Mouse (Mus musculus) kidney, embryonic 16.5 days (tissue): ENCODE data around the gene Samd14. TPM values are rescaled to one million over a fixed set of nuclear protein-coding genes. Genes with fewer than 3 reads are reported as not detected.

ENCODE experiments used
- ATAC-seq: fragments of 200-750 bp; cut with Nextera tagmentation; 2 replicates; pipeline ENCODE4 v1.8.0; 2017; ENCODE audit warnings: moderate TSS enrichment; ENCODE audit not compliant: low FRiP score, low TSS enrichment
- H3K27ac ChIP-seq: fragments of 300-500 bp; sonication (generic); 2 replicates; pipeline ENCODE4 v1.5.1; 2014; ENCODE audit warnings: low read length
- H3K27me3 ChIP-seq: fragments of 300-500 bp; sonication (generic); 2 replicates; pipeline ENCODE4 v1.6.1; 2014; ENCODE audit warnings: low read length, control low read depth, mixed read lengths; ENCODE audit not compliant: insufficient read depth
- H3K36me3 ChIP-seq: fragments of 300-500 bp; sonication (generic); 2 replicates; pipeline ENCODE4 v1.6.1; 2014; ENCODE audit warnings: low read length, control low read depth, mixed read lengths; ENCODE audit not compliant: insufficient read depth
- H3K4me1 ChIP-seq: fragments of 300-500 bp; sonication (generic); 2 replicates; pipeline ENCODE4 v1.6.1; 2014; ENCODE audit warnings: low read length, control low read depth, mixed read lengths; ENCODE audit not compliant: insufficient read depth
- H3K4me2 ChIP-seq: fragments of 300-500 bp; sonication (generic); replicated peaks from 2 replicates; pipeline ENCODE4 v1.6.1; 2014; ENCODE audit warnings: low read depth, low read length
- H3K4me3 ChIP-seq: fragments of 300-500 bp; sonication (generic); 2 replicates; pipeline ENCODE4 v1.5.1; 2014; ENCODE audit warnings: mild to moderate bottlenecking, low read length
- H3K9ac ChIP-seq: fragments of 300-500 bp; sonication (generic); replicated peaks from 2 replicates; pipeline ENCODE4 v1.6.1; 2014; ENCODE audit warnings: low read length
- H3K9me3 ChIP-seq: fragments of 300-500 bp; sonication (generic); 2 replicates; pipeline ENCODE4 v1.6.1; 2016; ENCODE audit warnings: low read length, control low read depth
- WGBS: fragments of 180-500 bp; shearing (Covaris S2); extraction: QIAGEN DNeasy Blood & Tissue Kit; methylation state at CpG from one replicate; pipeline ENCODE4 v1.1.7; 2014; 5-methylcytosine and 5-hydroxymethylcytosine counted together
- polyA plus RNA-seq: library from polyadenylated mRNA; unstranded; fragments of >200 nt; fragmentation: Nextera tagmentation; extraction: Ambion mirVana; gene quantifications from 2 replicates; pipeline ENCODE4 v1.2.1, GENCODE M21; 2015

The Samd14 gene
- polyA plus RNA-seq, 1 experiment from 2014 or later, result 19.2 TPM

DNA sequence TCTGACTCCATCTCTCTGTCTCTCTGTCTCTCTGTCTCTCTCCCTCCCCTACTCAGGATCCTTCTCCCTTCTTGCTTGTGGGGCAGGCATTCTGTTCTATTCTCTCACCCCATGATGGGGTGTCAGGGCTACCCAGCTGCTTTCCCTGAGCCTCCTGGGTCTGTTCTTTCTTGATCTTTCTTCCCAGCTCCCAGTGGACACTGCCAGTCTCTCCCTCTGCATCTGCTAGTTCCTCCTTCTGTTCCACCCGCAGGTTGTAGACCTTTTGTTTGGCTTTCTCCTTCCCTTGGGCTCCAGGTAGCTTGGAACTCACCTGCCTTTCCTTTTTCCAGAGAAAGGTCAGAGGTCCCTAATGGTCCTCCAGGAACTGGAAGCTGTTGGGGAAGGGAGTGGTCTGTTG is 1.7 kb downstream of the Samd14 start:
- Histone ChIP-seq H3K4me1 (peaks cover 39% of the 10 kb centered on the region), H3K4me3 (peak overlapping the region; percentile 60; the same call in 1 of the 2 replicates), H3K27me3 (no peaks in the 10 kb centered on the region), H3K9me3 (no peaks in the 10 kb centered on the region), H3K4me2 (peak overlapping the region; percentile 69), H3K9ac (peak overlapping the region; percentile 3; the same call in 1 of the 2 replicates), H3K36me3 (no peaks in the 10 kb centered on the region), H3K27ac (no peak overlapping the region)
- 22% methylated on average over 1 of the region's 1 CpGs for WGBS
- ATAC-seq, result no peak

- Histone ChIP-seq H3K9ac (0 out of 2 replicates have a peak overlapping the region, but pooled peaks have one; percentile 3), H3K27me3 (no peaks in the 10 kb centered on the region), H3K4me2 (peak overlapping the region; percentile 69; the same call in 1 of the 2 replicates), H3K36me3 (no peaks in the 10 kb centered on the region), H3K9me3 (no peaks in the 10 kb centered on the region), H3K4me1 (peaks cover 33% of the 10 kb centered on the region), H3K27ac (peak overlapping the region; percentile 30; the same call in 1 of the 2 replicates), H3K4me3 (no peak overlapping the region)
- 53% methylated on average over 3 of the region's 3 CpGs for WGBS
- no peak for ATAC-seq
Measured at GRCm38 (mm10) chr11:95012075-95012474, 2.4 kb downstream of the Samd14 start.

GRCm38 (mm10) chr11:95012487-95012886 is 2.8 kb downstream of the Samd14 start:
- 50% methylated on average over 3 of the region's 3 CpGs for WGBS
- H3K9me3 ChIP-seq, result no peaks in the 10 kb centered on the region
- H3K4me1 ChIP-seq, result peaks cover 29% of the 10 kb centered on the region
- ATAC-seq, result no peak
- H3K9ac ChIP-seq, result 0 out of 2 replicates have a peak overlapping the region, but pooled peaks have one; percentile 3
- H3K27ac ChIP-seq, result no peak overlapping the region; the same call in 1 of the 2 replicates
- H3K36me3 ChIP-seq, result no peaks in the 10 kb centered on the region
- H3K4me3 ChIP-seq, result no peak overlapping the region
- 0 out of 2 replicates have a peak overlapping the region, but pooled peaks have one; percentile 69 for H3K4me2 ChIP-seq
- H3K27me3 ChIP-seq, result no peaks in the 10 kb centered on the region

DNA sequence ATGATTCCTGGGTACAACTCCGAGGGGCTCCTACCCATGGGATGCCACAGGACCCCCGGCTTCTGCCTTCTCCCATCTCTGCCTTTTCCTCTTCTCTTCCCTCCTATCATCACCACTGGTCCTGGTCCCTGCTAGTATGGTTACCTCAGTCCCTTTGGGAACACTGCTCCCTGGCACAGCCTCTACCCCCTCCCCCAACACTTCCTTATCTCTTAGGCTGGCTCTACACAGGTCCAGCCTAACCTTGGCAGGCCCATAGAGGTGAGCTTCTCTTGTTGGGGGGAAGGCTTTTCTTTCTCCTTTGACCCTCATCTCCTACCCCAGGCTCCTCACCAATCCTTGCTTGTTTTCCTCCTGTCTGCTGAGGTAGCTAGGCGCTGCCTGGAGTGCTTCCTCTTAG is 5.8 kb downstream of the Samd14 start:
- 75% methylated on average over 3 of the region's 3 CpGs for WGBS

DNA sequence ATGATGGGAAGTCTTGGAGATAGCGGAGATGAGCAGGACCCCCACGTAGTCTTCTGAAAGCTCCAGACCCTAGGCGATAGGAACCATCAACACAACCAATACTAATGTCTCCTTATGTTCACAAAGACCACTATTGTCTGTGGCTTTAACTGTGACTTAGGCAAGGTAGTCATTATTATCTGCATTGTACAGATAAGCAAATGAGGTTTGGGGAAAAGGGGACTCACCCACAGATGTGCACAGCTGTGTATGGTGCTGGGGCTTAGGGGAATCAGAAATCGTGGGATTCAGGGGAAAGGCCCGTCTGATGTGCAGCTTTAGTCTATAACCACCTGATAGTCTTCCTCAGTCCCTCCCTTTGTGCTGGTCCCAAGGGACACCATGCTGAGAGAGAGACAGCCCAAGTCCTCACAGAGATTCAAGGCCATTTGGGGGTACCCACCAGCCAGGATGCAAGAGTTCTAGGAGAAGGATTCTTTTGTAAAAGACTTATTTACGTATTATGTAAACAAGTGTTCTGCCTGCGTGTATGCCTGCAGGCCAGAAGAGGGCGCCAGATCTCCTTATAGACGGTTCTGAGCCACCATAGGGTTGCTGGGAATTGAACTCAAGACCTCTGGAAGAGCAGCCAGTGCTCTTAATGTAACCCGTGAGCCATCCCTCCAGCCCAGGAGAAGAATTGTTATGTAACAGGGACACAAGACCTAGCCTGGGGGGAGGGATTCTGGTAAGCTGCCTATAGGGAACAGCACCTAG is 12.7 kb downstream of the Samd14 start:
- H3K4me3 ChIP-seq, result no peak overlapping the region
- H3K27me3 ChIP-seq, result no peaks in the 10 kb centered on the region
- H3K9me3 ChIP-seq, result 0 out of 2 replicates have a peak, but pooled peaks cover 5% of the 10 kb centered on the region
- 83% methylated on average over 10 of the region's 10 CpGs for WGBS
- H3K4me1 ChIP-seq, result peaks cover 39% of the 10 kb centered on the region
- no peak overlapping the region for H3K9ac ChIP-seq
- no peak overlapping the region for H3K4me2 ChIP-seq
- H3K27ac ChIP-seq, result no peak overlapping the region
- peaks cover 23% of the 10 kb centered on the region for H3K36me3 ChIP-seq
- no peak for ATAC-seq

More for the DNA sequence above, 5.8 kb downstream of the Samd14 start:
- Histone ChIP-seq H3K36me3 (no peaks in the 10 kb centered on the region), H3K27me3 (no peaks in the 10 kb centered on the region), H3K4me1 (peaks cover 28% of the 10 kb centered on the region), H3K27ac (no peak overlapping the region), H3K9me3 (no peaks in the 10 kb centered on the region), H3K9ac (no peak overlapping the region), H3K4me3 (no peak overlapping the region), H3K4me2 (no peak overlapping the region)
- ATAC-seq, result no peak

- ATAC-seq, result no peak
- 0 out of 2 replicates have a peak, but pooled peaks cover 5% of the 10 kb centered on the region for H3K9me3 ChIP-seq
- 95% methylated on average over 9 of the region's 9 CpGs for WGBS
- H3K4me2 ChIP-seq, result no peak overlapping the region
- H3K36me3 ChIP-seq, result peaks cover 23% of the 10 kb centered on the region
- H3K4me3 ChIP-seq, result no peak overlapping the region
- no peak overlapping the region for H3K27ac ChIP-seq
- H3K27me3 ChIP-seq, result no peaks in the 10 kb centered on the region
- H3K4me1 ChIP-seq, result peaks cover 39% of the 10 kb centered on the region
- H3K9ac ChIP-seq, result no peak overlapping the region
Measured at GRCm38 (mm10) chr11:95023481-95023880, 13.8 kb downstream of the Samd14 start.

DNA sequence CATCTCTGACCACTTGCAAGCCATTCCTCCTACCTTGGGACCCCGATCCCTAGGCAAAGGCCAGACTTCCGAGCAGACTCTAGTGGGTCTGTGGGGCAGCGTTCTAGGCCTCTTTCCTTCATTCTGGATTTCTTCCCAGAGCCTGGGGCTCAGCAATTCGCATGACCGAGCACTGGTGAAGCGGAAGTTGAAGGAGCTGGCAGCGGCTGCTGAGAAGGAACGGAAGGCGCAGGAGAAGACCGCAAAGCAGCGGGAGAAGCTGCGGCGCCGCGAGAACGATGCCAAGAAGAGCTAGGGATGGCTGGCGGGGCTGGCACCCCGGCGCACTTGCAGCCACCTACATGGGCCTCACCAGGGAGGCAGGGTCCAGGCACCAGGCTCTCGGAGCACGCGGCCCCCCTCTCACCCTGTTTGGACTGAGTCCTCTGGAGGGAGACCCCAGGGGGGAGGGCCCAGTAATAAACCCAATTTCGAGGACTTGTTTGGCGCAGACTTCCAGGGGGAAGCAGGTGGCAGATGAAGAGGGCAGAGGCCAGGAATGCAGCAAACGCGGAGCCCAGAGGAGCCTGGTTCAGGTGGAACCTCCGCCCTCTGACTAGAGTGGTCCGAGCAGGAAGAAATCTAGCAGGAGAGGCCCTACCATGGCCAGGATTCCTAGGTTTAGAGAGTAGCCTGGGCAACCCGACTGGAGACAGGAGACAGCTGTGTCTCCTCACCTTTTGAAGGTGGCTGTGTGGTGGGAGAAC is 14.9 kb downstream of the Samd14 start:
- WGBS, result 63% methylated on average over 29 of the region's 29 CpGs
- Histone ChIP-seq H3K27me3 (no peaks in the 10 kb centered on the region), H3K4me3 (no peak overlapping the region), H3K27ac (peak overlapping the region; percentile 76), H3K4me1 (peaks cover 38% of the 10 kb centered on the region), H3K36me3 (peaks cover 23% of the 10 kb centered on the region), H3K4me2 (no peak overlapping the region), H3K9ac (no peak overlapping the region), H3K9me3 (0 out of 2 replicates have a peak, but pooled peaks cover 5% of the 10 kb centered on the region)
- peak; percentile 23; the same call in 1 of the 2 replicates for ATAC-seq

- Histone ChIP-seq H3K4me2 (no peak overlapping the region), H3K27ac (peak overlapping the region; percentile 76), H3K9me3 (0 out of 2 replicates have a peak, but pooled peaks cover 5% of the 10 kb centered on the region), H3K4me1 (peaks cover 31% of the 10 kb centered on the region), H3K4me3 (no peak overlapping the region), H3K9ac (no peak overlapping the region), H3K36me3 (peaks cover 26% of the 10 kb centered on the region), H3K27me3 (no peaks in the 10 kb centered on the region)
- ATAC-seq, result peak; percentile 43
- 70% methylated on average over 11 of the region's 11 CpGs for WGBS
Measured at GRCm38 (mm10) chr11:95025227-95026012, 15.7 kb downstream of the Samd14 start.

DNA sequence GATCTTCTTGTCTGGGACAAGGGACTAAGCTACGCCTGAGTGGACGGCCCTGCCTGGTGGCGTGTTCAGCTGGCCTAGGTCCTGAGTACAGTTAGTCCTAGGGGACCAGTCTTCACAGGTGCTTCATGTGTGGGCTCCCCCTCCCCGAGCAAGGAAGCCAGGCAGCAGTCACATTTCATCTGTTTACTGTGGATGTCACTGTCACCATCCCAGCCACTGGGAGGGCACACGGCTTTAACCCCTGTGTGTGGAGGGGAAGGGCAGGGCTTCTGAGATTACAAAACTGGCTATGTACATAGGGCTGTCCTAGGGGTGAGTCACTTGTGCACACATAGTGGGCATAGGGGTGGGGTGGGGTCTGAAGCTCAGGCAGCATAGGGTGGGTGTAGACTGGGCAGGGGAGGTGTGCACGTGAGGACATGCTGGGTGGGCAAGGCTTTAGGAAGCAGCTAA is 16.4 kb downstream of the Samd14 start:
- peak; percentile 56 for ATAC-seq
- peak overlapping the region; percentile 48; the same call in 1 of the 2 replicates for H3K27ac ChIP-seq
- WGBS, result 39% methylated on average over 6 of the region's 6 CpGs

More for the DNA sequence above, 16.4 kb downstream of the Samd14 start:
- H3K36me3 ChIP-seq, result peaks cover 26% of the 10 kb centered on the region
- peaks cover 31% of the 10 kb centered on the region for H3K4me1 ChIP-seq
- H3K4me3 ChIP-seq, result no peak overlapping the region
- no peaks in the 10 kb centered on the region for H3K27me3 ChIP-seq
- no peak overlapping the region for H3K4me2 ChIP-seq
- H3K9ac ChIP-seq, result 0 out of 2 replicates have a peak overlapping the region, but pooled peaks have one; percentile 22
- H3K9me3 ChIP-seq, result 0 out of 2 replicates have a peak, but pooled peaks cover 5% of the 10 kb centered on the region
